Mouse (Mus musculus): ENCODE data around the gene Hoxd11. TPM values are rescaled to one million over a fixed set of nuclear protein-coding genes. Genes with fewer than 3 reads are reported as not detected.

Gene Hoxd11
- polyA plus RNA-seq, 1 experiment from 2014 or later: not detected

GRCm38 (mm10) chr2:74724244-74725015 lies 45.1 kb downstream of the Hoxd11 start:
- ATAC-seq (ENCODE audit: borderline replicate concordance, extremely low read depth, low FRiP score, low TSS enrichment): no peak
- Histone ChIP-seq H3K9me3 (no peaks in the 10 kb centered on the region), H3K4me3 (no peak overlapping the region), H3K27ac (no peak overlapping the region), H3K4me2 (no peak overlapping the region), H3K36me3 (no peaks in the 10 kb centered on the region), H3K27me3 (peaks cover 100% of the 10 kb centered on the region), H3K9ac (no peak overlapping the region), H3K4me1 (no peaks in the 10 kb centered on the region)
- 30% methylated on average over 7 of the region's 7 CpGs for WGBS

GRCm38 (mm10) chr2:74725171-74725570 lies 45.8 kb downstream of the Hoxd11 start:
- WGBS: 4% methylated on average over 17 of the region's 17 CpGs
- H3K9ac ChIP-seq: no peak overlapping the region
- H3K27me3 ChIP-seq: peaks cover 99% of the 10 kb centered on the region
- H3K27ac ChIP-seq: no peak overlapping the region
- no peak overlapping the region for H3K4me3 ChIP-seq
- no peak overlapping the region for H3K4me2 ChIP-seq
- ATAC-seq (ENCODE audit: borderline replicate concordance, extremely low read depth, low FRiP score, low TSS enrichment): no peak
- no peaks in the 10 kb centered on the region for H3K36me3 ChIP-seq
- no peaks in the 10 kb centered on the region for H3K9me3 ChIP-seq
- no peaks in the 10 kb centered on the region for H3K4me1 ChIP-seq

- Histone ChIP-seq H3K9ac (no peak within 1 kb of the TSS), H3K27me3 (peaks cover 99% of the 10 kb centered on the region), H3K4me1 (no peaks in the 10 kb centered on the region), H3K9me3 (no peaks in the 10 kb centered on the region), H3K27ac (no peak within 1 kb of the TSS), H3K4me3 (peak within 1 kb of the TSS; percentile 11), H3K4me2 (peak within 1 kb of the TSS; percentile 27), H3K36me3 (no peaks in the 10 kb centered on the region)
- WGBS: 12% methylated on average over 5 of the region's 5 CpGs
- no peak for ATAC-seq (ENCODE audit: borderline replicate concordance, extremely low read depth, low FRiP score, low TSS enrichment)
Observed at GRCm38 (mm10) chr2:74726551-74726950, 47.2 kb downstream of the Hoxd11 start, which contains the start of gene Gm28230. TSS of gene Gm28230 (plus strand) at chr2:74726728.

DNA sequence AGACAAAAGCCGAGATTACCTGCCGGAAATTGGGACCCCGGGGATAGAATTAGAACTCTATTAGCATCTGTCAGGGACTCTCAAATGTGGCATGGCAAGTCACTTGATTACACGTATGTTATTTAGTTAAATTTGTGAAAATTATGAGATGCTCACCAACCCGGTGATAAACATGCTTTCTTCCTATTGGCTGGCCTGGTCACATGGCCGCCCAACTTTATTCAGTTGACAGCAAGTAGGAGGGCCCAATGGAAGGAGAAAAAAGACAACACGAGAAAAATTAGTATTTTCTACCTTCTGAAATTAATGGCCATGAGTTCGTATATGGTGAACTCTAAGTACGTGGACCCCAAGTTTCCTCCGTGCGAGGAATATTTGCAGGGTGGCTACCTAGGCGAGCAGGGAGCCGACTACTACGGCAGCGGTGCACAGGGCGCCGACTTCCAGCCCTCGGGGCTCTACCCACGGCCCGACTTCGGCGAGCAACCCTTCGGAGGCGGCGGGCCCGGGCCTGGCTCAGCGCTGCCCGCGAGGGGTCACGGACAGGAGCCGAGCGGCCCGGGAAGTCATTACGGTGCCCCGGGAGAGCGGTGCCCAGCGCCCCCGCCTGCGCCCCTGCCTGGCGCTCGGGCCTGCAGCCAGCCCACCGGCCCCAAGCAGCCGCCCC lies 47.7 kb downstream of the Hoxd11 start:
- Histone ChIP-seq H3K9me3 (no peaks in the 10 kb centered on the region), H3K4me1 (no peaks in the 10 kb centered on the region), H3K27me3 (peaks cover 99% of the 10 kb centered on the region), H3K36me3 (no peaks in the 10 kb centered on the region), H3K27ac (no peak overlapping the region), H3K9ac (no peak overlapping the region), H3K4me2 (peak overlapping the region; percentile 27), H3K4me3 (peak overlapping the region; percentile 11)
- 1% methylated on average over 43 of the region's 43 CpGs for WGBS
- no peak for ATAC-seq (ENCODE audit: borderline replicate concordance, extremely low read depth, low FRiP score, low TSS enrichment)

- 2% methylated on average over 25 of the region's 25 CpGs for WGBS
- H3K4me3 ChIP-seq: peak overlapping the region; percentile 11
- no peak overlapping the region for H3K9ac ChIP-seq
- 0 out of 2 replicates have a peak, but pooled peaks cover 3% of the 10 kb centered on the region for H3K4me1 ChIP-seq
- H3K27me3 ChIP-seq: peaks cover 99% of the 10 kb centered on the region
- H3K4me2 ChIP-seq: peak overlapping the region; percentile 27
- no peak overlapping the region for H3K27ac ChIP-seq
- ATAC-seq (ENCODE audit: borderline replicate concordance, extremely low read depth, low FRiP score, low TSS enrichment): peak; percentile 19; the same call in 1 of the 2 replicates
- H3K9me3 ChIP-seq: no peaks in the 10 kb centered on the region
- H3K36me3 ChIP-seq: no peaks in the 10 kb centered on the region
Observed at GRCm38 (mm10) chr2:74727640-74728302, 48.4 kb downstream of the Hoxd11 start.

- no peak for ATAC-seq (ENCODE audit: borderline replicate concordance, extremely low read depth, low FRiP score, low TSS enrichment)
- WGBS: 18% methylated on average over 13 of the region's 13 CpGs
- Histone ChIP-seq H3K4me2 (no peak overlapping the region), H3K27ac (no peak overlapping the region), H3K27me3 (peaks cover 99% of the 10 kb centered on the region), H3K9me3 (no peaks in the 10 kb centered on the region), H3K4me3 (no peak overlapping the region), H3K36me3 (no peaks in the 10 kb centered on the region), H3K4me1 (0 out of 2 replicates have a peak, but pooled peaks cover 4% of the 10 kb centered on the region), H3K9ac (no peak overlapping the region)
Observed at GRCm38 (mm10) chr2:74728303-74728680, 48.9 kb downstream of the Hoxd11 start.

DNA sequence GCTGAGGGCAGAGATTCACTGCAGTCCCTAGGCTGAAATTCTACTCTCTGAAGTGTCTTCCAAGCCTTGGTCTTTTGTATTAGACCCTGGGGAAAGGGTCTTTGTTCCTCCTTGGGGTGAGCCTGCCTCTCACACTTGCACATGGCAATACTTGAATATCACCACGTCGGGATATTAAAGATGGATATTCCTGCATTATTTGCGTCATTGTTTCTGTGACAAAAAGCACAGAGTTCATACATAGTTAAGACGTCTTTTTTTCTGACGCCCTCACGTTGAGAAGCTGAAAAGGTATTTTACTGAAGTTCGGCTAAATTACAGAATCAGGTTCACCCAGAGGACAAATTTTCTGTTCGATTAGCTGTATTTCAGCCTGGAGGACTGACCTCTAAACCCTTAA lies 51.0 kb downstream of the Hoxd11 start:
- no peak for ATAC-seq (ENCODE audit: borderline replicate concordance, extremely low read depth, low FRiP score, low TSS enrichment)
- Histone ChIP-seq H3K4me3 (no peak overlapping the region), H3K4me1 (0 out of 2 replicates have a peak, but pooled peaks cover 4% of the 10 kb centered on the region), H3K4me2 (no peak overlapping the region), H3K27me3 (peaks cover 99% of the 10 kb centered on the region), H3K36me3 (no peaks in the 10 kb centered on the region), H3K9me3 (no peaks in the 10 kb centered on the region), H3K27ac (no peak overlapping the region), H3K9ac (no peak overlapping the region)
- WGBS: 15% methylated on average over 8 of the region's 8 CpGs

DNA sequence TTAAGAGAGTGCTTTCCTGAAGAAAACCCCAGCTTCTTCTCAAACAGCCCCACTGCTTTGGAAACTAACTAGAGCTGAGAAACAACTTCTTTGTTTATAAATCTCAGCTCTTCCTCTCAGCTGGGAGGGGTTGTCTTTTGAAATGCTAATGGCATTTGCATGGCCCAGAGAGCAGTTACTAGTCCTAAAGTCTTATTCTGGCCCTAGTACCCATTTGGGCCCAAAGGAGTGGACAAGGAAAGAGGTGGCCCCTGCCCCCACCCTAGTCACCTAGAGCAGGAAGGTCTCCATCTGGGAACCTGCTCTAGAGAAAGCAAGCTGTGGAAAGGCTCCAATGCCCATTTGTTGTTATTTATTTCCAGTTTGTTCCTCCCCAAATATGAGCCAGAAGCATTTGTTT lies 51.7 kb downstream of the Hoxd11 start:
- Histone ChIP-seq H3K9ac (no peak overlapping the region), H3K27me3 (peaks cover 99% of the 10 kb centered on the region), H3K27ac (no peak overlapping the region), H3K9me3 (no peaks in the 10 kb centered on the region), H3K4me3 (no peak overlapping the region), H3K4me1 (peaks cover 10% of the 10 kb centered on the region; the same call in 1 of the 2 replicates), H3K36me3 (no peaks in the 10 kb centered on the region), H3K4me2 (no peak overlapping the region)
- ATAC-seq (ENCODE audit: borderline replicate concordance, extremely low read depth, low FRiP score, low TSS enrichment): no peak

GRCm38 (mm10) chr2:74731799-74732512 lies 52.6 kb downstream of the Hoxd11 start:
- Histone ChIP-seq H3K4me1 (peaks cover 12% of the 10 kb centered on the region; the same call in 1 of the 2 replicates), H3K36me3 (no peaks in the 10 kb centered on the region), H3K4me2 (no peak overlapping the region), H3K27ac (no peak overlapping the region), H3K9ac (no peak overlapping the region), H3K27me3 (peaks cover 99% of the 10 kb centered on the region), H3K4me3 (no peak overlapping the region), H3K9me3 (no peaks in the 10 kb centered on the region)
- ATAC-seq (ENCODE audit: borderline replicate concordance, extremely low read depth, low FRiP score, low TSS enrichment): no peak
- 12% methylated on average over 9 of the region's 9 CpGs for WGBS

GRCm38 (mm10) chr2:74732513-74733316 lies 53.4 kb downstream of the Hoxd11 start:
- H3K9ac ChIP-seq: no peak overlapping the region
- peak overlapping the region; percentile 8; the same call in 1 of the 2 replicates for H3K4me3 ChIP-seq
- under 1% methylated on average over 52 of the region's 52 CpGs for WGBS
- peaks cover 99% of the 10 kb centered on the region for H3K27me3 ChIP-seq
- H3K9me3 ChIP-seq: no peaks in the 10 kb centered on the region
- peaks cover 12% of the 10 kb centered on the region; the same call in 1 of the 2 replicates for H3K4me1 ChIP-seq
- no peak for ATAC-seq (ENCODE audit: borderline replicate concordance, extremely low read depth, low FRiP score, low TSS enrichment)
- 0 out of 2 replicates have a peak overlapping the region, but pooled peaks have one; percentile 10 for H3K4me2 ChIP-seq
- no peak overlapping the region for H3K27ac ChIP-seq
- H3K36me3 ChIP-seq: no peaks in the 10 kb centered on the region

GRCm38 (mm10) chr2:74733317-74733661 lies 53.9 kb downstream of the Hoxd11 start:
- Histone ChIP-seq H3K4me1 (peaks cover 12% of the 10 kb centered on the region; the same call in 1 of the 2 replicates), H3K4me3 (no peak overlapping the region), H3K36me3 (no peaks in the 10 kb centered on the region), H3K9me3 (no peaks in the 10 kb centered on the region), H3K27ac (no peak overlapping the region), H3K27me3 (peaks cover 99% of the 10 kb centered on the region), H3K4me2 (no peak overlapping the region), H3K9ac (no peak overlapping the region)
- ATAC-seq (ENCODE audit: borderline replicate concordance, extremely low read depth, low FRiP score, low TSS enrichment): no peak
- WGBS: 4% methylated on average over 14 of the region's 16 CpGs
